Mouse (Mus musculus): ENCODE results near the gene Pygl.

The Pygl gene

GRCm38 (mm10) chr12:70148631-70149265 is 82.5 kb downstream of the Pygl start:
- DNase-seq: no peak

- no peak for DNase-seq
These were observed 83.2 kb downstream of the Pygl start for GRCm38 (mm10) chr12:70147986-70148630.

- no peak for DNase-seq
These were observed 85.7 kb downstream of the Pygl start for GRCm38 (mm10) chr12:70145586-70145985.

- DNase-seq: peak; percentile 74
These were observed 86.4 kb downstream of the Pygl start for GRCm38 (mm10) chr12:70144637-70145448.

GRCm38 (mm10) chr12:70144106-70144587 is 87.1 kb downstream of the Pygl start:
- peak; percentile 44 for DNase-seq

- no peak for DNase-seq
These were observed 90.2 kb downstream of the Pygl start for GRCm38 (mm10) chr12:70140993-70141576.

All from lung, postnatal 14 days (tissue).